Mouse (Mus musculus) lung, embryonic 15.5 days (tissue): ENCODE results near the gene Map3k20. TPM values are rescaled to one million over a fixed set of nuclear protein-coding genes. Genes with fewer than 3 reads are reported as not detected.
A peak's percentile ranks its signal among the peaks of the same experiment; 100 is the strongest.

Experiments used
- ATAC-seq: fragments of 200-750 bp; cut with Nextera tagmentation; 2 replicates; pipeline ENCODE4 v1.8.0; 2017; ENCODE audit warnings: moderate number of reproducible peaks, borderline replicate concordance; ENCODE audit not compliant: low FRiP score, low TSS enrichment; ENCODE audit errors: extremely low read depth
- H3K27ac ChIP-seq: fragments of 300-500 bp; sonication (generic); 2 replicates; pipeline ENCODE4 v1.5.1; 2015; ENCODE audit warnings: moderate library complexity, mild to moderate bottlenecking, inconsistent platforms
- H3K27me3 ChIP-seq: fragments of 300-500 bp; sonication (generic); 2 replicates; pipeline ENCODE4 v1.6.1; 2015; ENCODE audit warnings: inconsistent platforms
- H3K36me3 ChIP-seq: fragments of 300-500 bp; sonication (generic); 2 replicates; pipeline ENCODE4 v1.6.1; 2015; ENCODE audit warnings: inconsistent platforms
- H3K4me1 ChIP-seq: fragments of 300-500 bp; sonication (generic); 2 replicates; pipeline ENCODE4 v1.6.1; 2015; ENCODE audit warnings: inconsistent platforms
- H3K4me2 ChIP-seq: fragments of 300-500 bp; sonication (generic); 2 replicates; pipeline ENCODE4 v1.6.1; 2015; ENCODE audit warnings: inconsistent platforms, mild to moderate bottlenecking, moderate library complexity
- H3K4me3 ChIP-seq: fragments of 300-500 bp; sonication (generic); 2 replicates; pipeline ENCODE4 v1.5.1; 2015; ENCODE audit warnings: mild to moderate bottlenecking, inconsistent platforms
- H3K9ac ChIP-seq: fragments of 300-500 bp; sonication (generic); 2 replicates; pipeline ENCODE4 v1.6.1; 2015; ENCODE audit warnings: inconsistent platforms
- H3K9me3 ChIP-seq: fragments of 300-500 bp; sonication (generic); 2 replicates; pipeline ENCODE4 v1.6.1; 2016; ENCODE audit warnings: inconsistent platforms
- WGBS: fragments of 180-500 bp; shearing (Covaris S2); methylation state at CpG from one replicate; pipeline ENCODE4 v1.1.7; 2015; 5-methylcytosine and 5-hydroxymethylcytosine counted together
- polyA plus RNA-seq: library from polyadenylated mRNA; unstranded; fragments of >200 nt; fragmentation: Nextera tagmentation; extraction: Ambion mirVana; gene quantifications from 2 replicates; pipeline ENCODE4 v1.2.1, GENCODE M21; 2015

Map3k20 gene
- polyA plus RNA-seq = 30.2 and 31.2 TPM in 2 replicates

DNA sequence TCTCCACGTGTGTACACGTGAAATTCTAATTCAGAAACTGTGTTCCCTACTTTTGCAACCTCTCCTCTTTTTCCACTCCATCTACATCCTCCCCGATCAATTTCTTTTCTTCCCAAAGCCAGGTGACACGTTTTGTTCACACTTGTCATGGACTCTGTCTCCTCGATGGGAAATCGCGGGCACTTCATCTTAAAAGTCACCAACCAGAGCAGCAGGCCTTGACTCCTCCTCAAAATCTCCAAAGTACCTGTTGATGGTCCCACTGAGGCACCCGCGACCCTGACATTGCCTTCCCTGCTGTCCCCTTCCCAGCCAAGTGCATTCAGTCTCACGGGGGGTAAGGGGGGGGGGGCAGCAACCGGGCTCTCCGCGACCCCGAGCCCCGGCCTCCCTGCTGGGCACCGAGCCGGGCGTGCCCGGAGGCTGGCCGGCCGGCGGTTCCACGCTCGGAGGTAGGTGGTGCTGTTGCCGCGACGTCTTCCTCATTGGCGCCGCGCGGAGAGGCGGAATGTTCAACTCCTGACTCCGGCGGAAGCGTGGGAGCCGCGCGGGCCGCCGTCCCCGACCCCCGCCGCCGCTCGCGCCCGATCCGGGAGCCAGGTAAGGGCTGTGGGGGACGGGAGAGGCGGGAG is at the start of gene Map3k20:
Map3k20 (plus strand) TSS at position 382 of the 632 bp plus-strand sequence.
- Histone ChIP-seq H3K27me3 (no peaks in the 10 kb centered on the region), H3K9me3 (no peaks in the 10 kb centered on the region), H3K4me1 (peaks cover 22% of the 10 kb centered on the region), H3K4me3 (peak within 1 kb of the TSS; percentile 87), H3K36me3 (no peaks in the 10 kb centered on the region), H3K9ac (peak within 1 kb of the TSS; percentile 94), H3K4me2 (peak within 1 kb of the TSS; percentile 66), H3K27ac (peak within 1 kb of the TSS; percentile 82)
- peak; percentile 82 for ATAC-seq
- 2% methylated on average over 49 of the region's 50 CpGs for WGBS

DNA sequence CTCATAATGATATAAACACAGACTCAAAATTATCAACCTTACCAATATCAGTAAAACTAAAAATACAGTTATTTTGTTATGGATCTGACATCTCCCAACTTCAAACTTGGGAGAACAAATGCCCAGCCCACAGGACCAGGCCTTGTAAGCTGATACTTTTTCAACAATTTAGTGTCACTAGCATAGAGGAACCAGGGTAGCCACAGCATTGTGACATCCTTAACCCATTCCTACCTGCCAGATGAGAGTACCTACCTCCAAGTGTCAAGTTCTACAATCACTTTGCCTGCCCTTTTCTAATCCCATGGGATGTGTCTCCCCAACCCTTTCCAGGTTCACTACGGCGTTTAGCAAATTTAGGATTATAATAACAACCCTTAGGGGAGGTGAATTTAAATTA is 47.0 kb upstream of the Map3k20 start:
- Histone ChIP-seq H3K4me1 (peaks cover 16% of the 10 kb centered on the region), H3K4me3 (no peak overlapping the region), H3K27ac (no peak overlapping the region), H3K9ac (no peak overlapping the region), H3K36me3 (no peaks in the 10 kb centered on the region), H3K4me2 (no peak overlapping the region), H3K9me3 (no peaks in the 10 kb centered on the region), H3K27me3 (no peaks in the 10 kb centered on the region)
- ATAC-seq = no peak
- 87% methylated on average over 2 of the region's 2 CpGs for WGBS

DNA sequence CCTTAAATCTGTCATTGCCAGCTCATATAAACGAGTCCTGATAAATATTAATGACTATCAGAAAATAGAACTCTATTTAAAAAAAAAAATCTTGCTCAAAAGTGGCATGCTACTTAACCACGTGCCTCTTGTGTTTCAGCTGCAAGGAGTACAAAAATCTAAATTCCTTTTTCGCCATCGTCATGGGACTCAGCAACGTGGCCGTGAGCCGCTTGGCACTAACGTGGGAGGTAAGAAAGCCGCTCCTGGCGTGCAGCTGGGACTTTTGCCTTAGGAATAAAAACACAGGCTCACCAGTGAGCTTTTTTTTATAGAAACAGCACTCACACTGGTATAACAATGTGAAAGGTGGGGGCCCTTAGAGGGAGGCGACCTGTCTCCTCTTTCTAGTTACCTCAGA is 46.5 kb upstream of the Map3k20 start:
- H3K4me2 ChIP-seq = no peak overlapping the region
- H3K27ac ChIP-seq = no peak overlapping the region
- H3K27me3 ChIP-seq = no peaks in the 10 kb centered on the region
- WGBS = 79% methylated on average over 11 of the region's 11 CpGs
- no peaks in the 10 kb centered on the region for H3K9me3 ChIP-seq
- no peaks in the 10 kb centered on the region for H3K36me3 ChIP-seq
- no peak overlapping the region for H3K4me3 ChIP-seq
- H3K9ac ChIP-seq = no peak overlapping the region
- H3K4me1 ChIP-seq = peaks cover 16% of the 10 kb centered on the region
- no peak for ATAC-seq

DNA sequence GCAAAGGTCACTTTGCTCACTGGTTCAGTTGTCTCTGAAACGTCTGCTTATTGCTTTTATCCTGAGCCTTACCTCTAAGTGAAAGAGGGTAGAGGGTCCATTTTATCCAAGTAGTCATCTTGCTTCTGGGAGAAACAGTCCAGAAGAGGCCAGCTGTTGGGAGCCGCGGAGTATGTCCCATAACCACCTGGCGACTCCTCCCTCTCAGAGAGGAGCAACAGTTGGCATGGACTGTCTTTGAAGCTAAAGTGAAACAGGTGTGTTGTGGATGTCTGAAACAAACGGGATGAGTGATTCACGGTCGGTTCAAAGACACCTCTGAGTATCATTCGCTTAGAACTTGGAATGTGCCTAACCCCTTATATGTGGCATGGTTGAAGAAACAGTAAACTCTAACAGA is 46.0 kb upstream of the Map3k20 start:
- Histone ChIP-seq H3K4me1 (peaks cover 16% of the 10 kb centered on the region), H3K9ac (no peak overlapping the region), H3K4me2 (no peak overlapping the region), H3K27ac (no peak overlapping the region), H3K36me3 (no peaks in the 10 kb centered on the region), H3K27me3 (no peaks in the 10 kb centered on the region), H3K4me3 (no peak overlapping the region), H3K9me3 (no peaks in the 10 kb centered on the region)
- WGBS = 83% methylated on average over 8 of the region's 8 CpGs
- ATAC-seq = no peak

DNA sequence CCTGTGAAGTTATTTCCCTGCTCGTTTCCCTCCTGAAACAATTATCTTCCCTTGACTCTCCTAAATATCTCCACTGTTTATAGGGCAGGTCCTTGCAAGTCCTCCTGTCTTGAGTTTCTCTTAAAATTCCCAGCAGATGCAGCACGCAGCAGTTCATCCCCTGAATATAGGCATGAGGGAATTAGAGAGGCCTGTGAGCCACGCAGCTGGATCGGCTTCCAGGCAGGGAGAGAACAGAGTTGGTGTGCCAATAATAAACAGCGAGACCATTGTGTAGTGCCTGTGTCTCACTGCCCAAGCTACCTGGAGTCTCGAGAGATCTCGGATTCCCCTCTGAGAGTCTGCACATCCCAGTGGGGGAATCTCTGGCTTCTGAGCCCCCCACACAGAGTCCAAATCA is 45.4 kb upstream of the Map3k20 start:
- H3K9me3 ChIP-seq = no peaks in the 10 kb centered on the region
- no peak overlapping the region for H3K4me2 ChIP-seq
- no peak overlapping the region for H3K27ac ChIP-seq
- H3K4me1 ChIP-seq = peaks cover 16% of the 10 kb centered on the region
- no peak overlapping the region for H3K9ac ChIP-seq
- no peak for ATAC-seq
- H3K4me3 ChIP-seq = no peak overlapping the region
- WGBS = 64% methylated on average over 7 of the region's 7 CpGs
- H3K27me3 ChIP-seq = no peaks in the 10 kb centered on the region
- H3K36me3 ChIP-seq = no peaks in the 10 kb centered on the region

DNA sequence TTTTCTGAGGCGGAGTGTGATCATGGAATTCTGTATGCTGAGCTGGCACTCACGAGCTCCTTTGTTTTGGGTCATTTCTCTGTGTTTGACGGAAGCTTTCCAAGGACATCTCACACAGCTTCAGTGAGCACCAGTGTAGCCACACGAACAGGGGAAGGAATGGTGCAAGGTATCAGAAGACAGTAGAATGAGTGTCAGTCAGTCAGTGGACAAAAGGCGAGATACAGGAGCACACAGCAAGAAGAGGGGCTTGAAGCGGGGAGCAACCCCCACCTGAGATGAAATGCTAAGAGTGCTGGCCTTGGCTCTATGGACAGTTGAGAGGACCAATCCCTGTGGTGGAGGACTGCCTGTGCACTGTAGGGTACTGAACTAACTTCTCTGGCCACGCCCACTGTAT is 44.7 kb upstream of the Map3k20 start:
- Histone ChIP-seq H3K36me3 (no peaks in the 10 kb centered on the region), H3K27ac (no peak overlapping the region), H3K27me3 (no peaks in the 10 kb centered on the region), H3K4me3 (no peak overlapping the region), H3K4me1 (peaks cover 10% of the 10 kb centered on the region), H3K9ac (no peak overlapping the region), H3K4me2 (no peak overlapping the region), H3K9me3 (no peaks in the 10 kb centered on the region)
- 72% methylated on average over 7 of the region's 7 CpGs for WGBS
- ATAC-seq = no peak

DNA sequence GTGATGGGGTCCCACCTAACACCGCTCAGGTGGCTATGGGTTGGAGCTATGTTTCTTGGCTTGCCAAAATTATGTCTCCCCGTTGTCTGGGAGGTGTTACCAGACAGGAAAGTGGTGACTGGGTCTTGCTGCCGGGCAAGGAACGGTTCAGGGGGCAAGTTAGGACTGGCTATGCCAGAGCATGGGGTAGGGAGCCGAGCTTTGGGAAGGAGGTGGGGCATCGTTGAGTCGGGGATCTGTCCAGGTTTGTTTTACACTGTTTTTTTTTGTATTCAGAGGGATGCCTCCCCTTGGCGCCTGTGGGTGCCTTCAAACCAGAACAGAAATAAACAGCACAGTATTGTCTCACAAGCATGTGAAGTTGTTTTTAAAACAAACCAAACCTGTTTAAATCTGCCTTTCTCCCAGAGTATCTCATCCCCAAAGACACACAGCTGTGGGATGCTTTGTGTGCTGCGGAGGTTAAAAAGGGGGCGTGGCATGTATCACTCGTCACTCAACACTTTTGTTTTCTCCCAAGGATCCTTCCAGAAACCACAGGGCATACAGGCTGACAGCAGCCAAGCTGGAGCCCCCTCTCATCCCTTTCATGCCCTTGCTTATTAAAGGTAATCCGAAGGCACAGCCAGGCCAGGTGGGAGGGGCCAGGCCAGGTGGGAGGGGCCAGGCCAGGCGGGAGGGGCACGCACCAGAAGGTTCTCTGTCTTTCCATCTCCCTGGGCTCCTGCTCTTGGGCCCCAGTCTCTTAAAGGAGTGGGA is 43.5 kb upstream of the Map3k20 start:
- Histone ChIP-seq H3K4me3 (peak overlapping the region; percentile 24), H3K4me1 (peaks cover 8% of the 10 kb centered on the region; the same call in 1 of the 2 replicates), H3K4me2 (peak overlapping the region; percentile 43), H3K9me3 (no peaks in the 10 kb centered on the region), H3K36me3 (no peaks in the 10 kb centered on the region), H3K9ac (no peak overlapping the region), H3K27ac (no peak overlapping the region), H3K27me3 (no peaks in the 10 kb centered on the region)
- no peak for ATAC-seq
- WGBS = 38% methylated on average over 14 of the region's 14 CpGs

GRCm38 (mm10) chr2:72242910-72243675 is 42.3 kb upstream of the Map3k20 start:
- no peaks in the 10 kb centered on the region for H3K9me3 ChIP-seq
- H3K4me1 ChIP-seq = peaks cover 8% of the 10 kb centered on the region; the same call in 1 of the 2 replicates
- 68% methylated on average over 12 of the region's 12 CpGs for WGBS
- no peak for ATAC-seq
- no peak overlapping the region for H3K27ac ChIP-seq
- no peaks in the 10 kb centered on the region for H3K36me3 ChIP-seq
- no peaks in the 10 kb centered on the region for H3K27me3 ChIP-seq
- H3K9ac ChIP-seq = no peak overlapping the region
- H3K4me3 ChIP-seq = no peak overlapping the region
- no peak overlapping the region for H3K4me2 ChIP-seq

- no peak overlapping the region for H3K9ac ChIP-seq
Measured at GRCm38 (mm10) chr2:72245631-72246030, 39.8 kb upstream of the Map3k20 start.

DNA sequence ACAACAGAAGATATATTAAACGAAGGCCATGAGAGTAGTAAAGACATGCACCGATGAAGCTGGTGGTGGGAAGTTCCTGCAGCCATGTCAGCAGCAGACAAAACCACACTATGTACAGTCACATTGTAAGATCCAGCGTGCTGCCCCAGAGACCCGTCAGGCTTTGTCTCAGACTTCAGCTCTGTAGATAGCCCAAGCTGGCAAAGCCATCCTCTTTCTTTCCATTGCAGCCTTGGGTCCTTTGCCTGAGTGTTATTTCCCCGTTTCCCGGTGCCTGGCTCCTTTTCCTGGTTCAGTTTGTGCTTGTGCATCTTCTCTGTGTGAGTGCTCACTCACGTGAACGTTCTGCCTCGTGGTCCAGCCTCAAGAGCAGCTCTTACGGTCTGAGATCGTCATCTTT is 39.1 kb upstream of the Map3k20 start:
- no peak overlapping the region for H3K27ac ChIP-seq

More at GRCm38 (mm10) chr2:72245631-72246030, 39.8 kb upstream of the Map3k20 start:
- Histone ChIP-seq H3K4me2 (no peak overlapping the region), H3K27me3 (no peaks in the 10 kb centered on the region), H3K36me3 (no peaks in the 10 kb centered on the region), H3K27ac (no peak overlapping the region), H3K4me1 (peaks cover 8% of the 10 kb centered on the region; the same call in 1 of the 2 replicates), H3K9me3 (no peaks in the 10 kb centered on the region), H3K4me3 (no peak overlapping the region)
- 59% methylated on average over 4 of the region's 4 CpGs for WGBS
- no peak for ATAC-seq

DNA sequence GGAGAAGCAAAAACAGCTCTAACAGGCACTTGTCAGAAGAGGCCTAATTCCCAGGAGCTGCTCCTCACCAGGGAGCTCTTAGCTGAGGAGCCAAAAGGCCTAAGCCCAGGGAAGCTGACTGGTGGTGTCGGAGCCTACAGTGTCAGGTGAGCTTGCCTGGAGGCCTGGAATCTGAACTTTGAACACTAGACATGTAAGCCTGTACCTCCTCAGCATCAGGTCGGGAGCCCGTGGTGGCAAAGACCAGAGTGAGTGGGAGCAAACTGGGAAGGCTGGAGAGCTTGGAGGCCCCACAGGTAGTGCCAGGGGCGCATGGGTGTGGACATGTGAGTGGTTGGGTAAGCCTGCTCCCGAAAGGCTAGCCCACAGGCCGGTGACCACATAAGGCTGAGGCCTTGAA is 37.6 kb upstream of the Map3k20 start:
- H3K27me3 ChIP-seq = no peaks in the 10 kb centered on the region
- H3K27ac ChIP-seq = no peak overlapping the region
- H3K9ac ChIP-seq = no peak overlapping the region
- H3K4me1 ChIP-seq = no peaks in the 10 kb centered on the region
- no peak overlapping the region for H3K4me3 ChIP-seq
- 82% methylated on average over 6 of the region's 6 CpGs for WGBS
- H3K36me3 ChIP-seq = no peaks in the 10 kb centered on the region
- ATAC-seq = no peak
- H3K4me2 ChIP-seq = no peak overlapping the region
- no peaks in the 10 kb centered on the region for H3K9me3 ChIP-seq

More for the DNA sequence above, 39.1 kb upstream of the Map3k20 start:
- no peak for ATAC-seq
- Histone ChIP-seq H3K9me3 (no peaks in the 10 kb centered on the region), H3K36me3 (no peaks in the 10 kb centered on the region), H3K9ac (no peak overlapping the region), H3K4me1 (peaks cover 8% of the 10 kb centered on the region; the same call in 1 of the 2 replicates), H3K27me3 (no peaks in the 10 kb centered on the region), H3K4me3 (no peak overlapping the region), H3K4me2 (no peak overlapping the region)
- WGBS = 81% methylated on average over 11 of the region's 11 CpGs
